Mouse (Mus musculus) fat pad, adult 2 months (tissue): ENCODE results near the gene Shtn1.

Experiments
- DNase-seq: peaks from one replicate; pipeline ENCODE4 v3.0.0-alpha.2; 2011; ENCODE audit warnings: low read depth, low spot score; ENCODE audit errors: extremely low read depth

The Shtn1 gene

GRCm38 (mm10) chr19:58975216-58975863, 100.6 kb downstream of the Shtn1 start:
- DNase-seq: no peak

GRCm38 (mm10) chr19:58974126-58974525, 101.8 kb downstream of the Shtn1 start:
- DNase-seq: no peak

GRCm38 (mm10) chr19:58970826-58971225, 105.1 kb downstream of the Shtn1 start:
- no peak for DNase-seq

- no peak for DNase-seq
These were observed 107.0 kb downstream of the Shtn1 start for GRCm38 (mm10) chr19:58968731-58969506.

DNA sequence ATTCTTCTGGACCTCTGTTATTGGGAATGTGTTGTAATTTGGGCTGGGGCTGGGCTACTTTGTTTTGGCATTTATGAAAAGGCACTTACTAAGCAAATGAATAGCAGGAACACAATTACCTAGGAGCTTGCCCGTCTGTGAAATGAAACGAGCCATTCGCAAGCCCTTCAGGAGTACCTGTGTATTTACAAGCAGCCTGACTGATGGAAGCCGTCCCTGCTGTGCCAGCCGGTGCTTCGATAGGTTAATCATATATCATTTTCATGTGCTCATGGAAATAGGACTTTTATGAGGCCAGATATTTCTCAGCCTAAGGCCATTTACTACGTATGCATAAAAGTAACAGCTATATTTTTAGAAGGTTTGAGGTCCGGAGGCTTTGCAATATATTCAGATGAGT, 112.9 kb downstream of the Shtn1 start:
- no peak for DNase-seq

DNA sequence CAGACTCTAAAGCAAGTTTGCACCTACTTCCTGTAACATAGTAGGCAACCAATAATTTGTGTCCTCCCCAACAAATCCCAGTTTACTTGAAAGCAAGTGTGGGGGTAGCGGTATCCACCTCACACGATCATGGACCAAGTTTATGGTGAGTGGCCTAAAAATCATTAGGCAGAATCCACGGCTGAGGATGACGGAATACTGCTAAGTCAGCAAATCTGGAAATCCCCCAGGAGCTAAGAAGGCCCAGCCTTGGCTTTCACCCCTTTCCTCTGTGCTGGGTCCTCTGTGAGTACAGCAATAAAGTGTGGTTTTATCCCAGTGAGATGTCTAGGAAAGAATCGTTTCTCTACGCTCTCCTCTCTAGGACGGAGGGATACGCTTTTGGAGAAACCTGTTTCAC, 121.1 kb downstream of the Shtn1 start:
- DNase-seq: no peak

DNA sequence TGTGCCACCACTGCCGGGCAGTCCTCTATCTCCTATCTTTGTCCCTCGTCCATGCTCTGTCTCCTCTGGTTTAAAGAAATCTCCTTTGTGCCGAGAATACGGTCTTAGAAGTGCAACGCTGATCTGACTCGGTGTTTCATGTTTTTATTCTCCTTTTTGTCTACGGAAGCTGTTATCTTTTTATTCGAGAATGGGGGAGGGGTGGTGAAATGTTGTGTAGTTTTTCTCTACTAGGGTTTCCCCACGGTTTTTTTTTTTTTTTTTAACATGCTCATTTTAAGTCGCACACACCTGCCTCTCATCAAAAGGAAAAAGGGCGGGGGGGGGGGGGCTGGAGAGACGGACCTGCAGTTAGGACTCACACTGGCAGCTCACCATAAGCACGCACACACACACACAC, 123.7 kb downstream of the Shtn1 start:
- DNase-seq: no peak

- no peak for DNase-seq
These were observed 124.4 kb downstream of the Shtn1 start for GRCm38 (mm10) chr19:58951521-58951920.

GRCm38 (mm10) chr19:58945959-58946358, 129.9 kb downstream of the Shtn1 start:
- no peak for DNase-seq

- DNase-seq: peak; percentile 23
These were observed 132.8 kb downstream of the Shtn1 start, which contains the start of the genes Eno4 and Hspa12a for GRCm38 (mm10) chr19:58942841-58943828. Gene Eno4, plus strand, starts transcription at chr19:58943425. Gene Hspa12a, minus strand, starts transcription at chr19:58943654.

- no peak for DNase-seq
These were observed 142.8 kb downstream of the Shtn1 start for GRCm38 (mm10) chr19:58933062-58933461.

- DNase-seq: no peak
These were observed 144.7 kb downstream of the Shtn1 start for GRCm38 (mm10) chr19:58931081-58931800.
